Mouse (Mus musculus) layer of hippocampus, adult 9-10 months (tissue): ENCODE measurements around the gene Abhd14b.

Experiments used
- DNase-seq: peaks from one replicate; pipeline ENCODE4 v3.0.0; 2022; ENCODE audit warnings: low spot score

Gene Abhd14b

GRCm38 (mm10) chr9:106460401-106461025 lies 13.3 kb downstream of the Abhd14b start:
- DNase-seq: no peak

GRCm38 (mm10) chr9:106461026-106461415 lies 13.8 kb downstream of the Abhd14b start:
- DNase-seq: no peak

- no peak for DNase-seq
Measured at GRCm38 (mm10) chr9:106461641-106462429, 14.6 kb downstream of the Abhd14b start.

GRCm38 (mm10) chr9:106462430-106462800 lies 15.2 kb downstream of the Abhd14b start:
- DNase-seq: no peak

- no peak for DNase-seq
Measured at GRCm38 (mm10) chr9:106463122-106464063, 16.1 kb downstream of the Abhd14b start.

DNA sequence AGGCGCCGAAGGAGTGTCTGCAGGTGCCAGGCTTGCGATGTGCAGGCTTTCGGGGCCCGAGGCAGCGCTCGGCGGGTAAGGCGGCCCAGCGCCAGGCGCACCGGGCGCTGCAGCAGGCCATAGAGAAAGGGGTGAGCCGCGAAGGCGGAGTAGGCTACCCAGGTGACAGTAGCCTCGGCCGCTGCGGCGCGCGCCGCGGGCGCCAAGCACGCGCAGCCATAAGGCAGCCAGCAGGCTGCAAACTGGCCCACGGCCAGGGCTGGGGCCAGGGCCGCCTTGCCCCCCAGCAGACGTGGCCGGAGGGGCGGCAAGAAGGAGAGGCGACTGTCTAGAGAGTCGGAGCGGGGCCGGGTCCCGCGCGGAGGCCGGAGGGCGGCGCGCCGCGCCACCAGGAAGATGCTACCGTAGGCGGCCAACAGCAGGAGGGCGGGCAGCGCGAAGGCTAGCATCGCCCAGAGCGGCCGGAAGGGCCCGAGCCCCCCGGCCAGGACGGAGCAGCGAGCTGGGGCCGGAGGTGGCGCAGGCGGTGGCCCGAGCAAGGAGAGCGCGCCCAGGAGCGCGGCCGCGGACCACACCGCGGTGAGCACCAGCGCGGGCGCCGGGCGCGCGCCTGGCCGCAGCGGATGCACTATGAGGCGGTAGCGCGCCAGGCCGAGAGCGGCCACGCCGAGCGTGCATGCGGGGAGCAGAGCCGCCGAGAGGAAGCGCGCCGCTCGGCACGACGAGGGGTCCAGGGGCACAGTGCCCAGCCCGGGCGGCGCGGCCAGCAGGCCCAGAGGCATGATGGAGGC lies 17.7 kb downstream of the Abhd14b start:
- no peak for DNase-seq

- no peak for DNase-seq
Measured at GRCm38 (mm10) chr9:106465571-106466200, 18.4 kb downstream of the Abhd14b start, which contains the start of gene Gpr62. TSS of gene Gpr62 (minus strand) at chr9:106465938.

- no peak for DNase-seq
Measured at GRCm38 (mm10) chr9:106466721-106467120, 19.5 kb downstream of the Abhd14b start.

DNA sequence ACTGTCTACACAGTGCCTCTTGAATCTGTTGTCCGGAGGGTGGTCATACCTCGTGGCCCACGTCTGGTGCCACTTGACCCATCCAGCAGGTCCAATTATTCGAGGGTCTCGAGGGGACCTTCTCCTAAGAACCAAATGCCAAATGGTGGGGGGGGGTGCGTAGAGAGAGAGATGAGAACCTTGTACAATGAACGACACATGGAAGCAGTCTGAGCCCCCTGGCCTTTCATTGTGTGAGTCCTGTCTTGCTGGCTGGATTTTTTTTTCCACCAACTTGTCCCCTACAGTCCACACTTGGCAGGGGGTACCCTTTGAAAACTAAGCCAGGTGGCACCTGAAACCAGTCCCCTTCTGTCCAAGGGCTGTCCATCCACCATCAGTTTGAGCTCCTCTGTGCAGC lies 20.5 kb downstream of the Abhd14b start:
- no peak for DNase-seq

DNA sequence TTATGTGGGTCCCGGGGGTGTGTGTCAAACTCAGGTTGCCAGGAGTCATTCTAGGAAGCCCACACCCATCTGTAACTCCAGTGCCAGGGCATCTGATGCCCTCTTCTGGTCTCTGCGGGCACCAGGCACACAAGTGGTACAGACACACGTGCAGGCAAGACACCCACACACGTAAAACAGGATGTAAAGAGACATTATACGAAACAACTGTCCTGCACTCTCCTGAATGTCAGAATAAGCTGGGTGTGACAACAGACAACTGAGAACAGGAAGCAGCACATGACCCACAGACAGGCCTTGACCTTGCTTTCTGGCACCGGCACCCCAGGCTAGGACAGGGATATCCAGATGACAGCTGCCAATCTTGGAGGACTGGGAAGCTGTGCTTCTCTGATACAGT lies 22.1 kb downstream of the Abhd14b start:
- DNase-seq: no peak

DNA sequence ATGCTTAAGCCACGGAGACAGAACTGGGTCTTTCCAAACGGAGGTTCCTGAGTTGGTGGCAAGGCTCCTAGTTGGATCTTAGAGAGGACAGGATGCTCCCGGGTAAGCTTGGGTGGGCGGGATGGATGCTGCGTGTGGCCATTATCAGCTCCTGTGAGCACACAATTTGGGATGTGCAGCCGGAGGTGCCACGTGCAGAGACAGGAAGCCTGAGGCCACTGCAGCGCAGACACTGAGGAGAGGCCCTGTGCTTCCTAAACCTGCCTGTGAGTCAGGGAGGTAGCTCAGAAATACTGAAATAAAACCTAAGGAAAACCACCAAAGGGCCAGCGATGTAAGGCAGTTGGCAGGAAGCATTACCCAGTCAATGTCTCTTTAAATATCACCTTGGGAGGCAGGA lies 22.5 kb downstream of the Abhd14b start:
- no peak for DNase-seq

DNA sequence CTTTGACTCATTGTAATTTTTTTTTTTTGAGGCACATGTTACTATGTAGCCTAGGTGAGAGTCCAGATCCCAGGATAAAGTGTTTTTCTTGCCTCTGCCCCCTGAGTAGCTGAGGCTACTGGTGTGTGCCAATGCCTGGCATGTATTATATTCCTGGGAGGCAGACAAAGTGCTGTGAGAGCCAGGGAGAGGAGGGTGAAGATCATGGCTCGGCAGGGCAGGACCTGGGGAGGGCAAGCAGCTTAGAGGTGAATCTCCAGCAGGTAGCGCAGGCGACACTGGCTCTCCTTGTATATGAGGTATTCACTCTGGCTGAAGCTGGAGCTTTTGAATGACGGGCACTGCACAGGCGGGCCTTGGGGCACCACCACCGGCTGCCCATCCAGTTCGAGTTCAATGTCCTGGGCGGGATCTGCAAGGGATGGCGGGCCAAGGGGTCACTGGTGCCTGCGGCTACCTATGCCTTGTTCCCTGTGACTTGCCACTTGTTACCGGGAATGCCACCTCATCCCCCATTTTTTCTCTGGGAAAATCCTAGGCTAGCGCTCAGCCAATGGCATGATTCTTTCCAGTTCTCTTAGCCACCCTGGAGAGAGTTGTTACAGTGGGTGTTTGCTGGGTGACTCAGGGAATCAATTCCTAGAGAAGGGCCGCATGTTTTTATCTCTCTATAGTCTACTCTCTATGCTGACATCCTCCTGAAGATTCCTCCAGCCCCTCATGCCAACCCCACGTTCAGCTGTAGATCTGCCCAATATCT lies 23.9 kb downstream of the Abhd14b start:
- no peak for DNase-seq

GRCm38 (mm10) chr9:106471892-106472291 lies 24.6 kb downstream of the Abhd14b start:
- no peak for DNase-seq

DNA sequence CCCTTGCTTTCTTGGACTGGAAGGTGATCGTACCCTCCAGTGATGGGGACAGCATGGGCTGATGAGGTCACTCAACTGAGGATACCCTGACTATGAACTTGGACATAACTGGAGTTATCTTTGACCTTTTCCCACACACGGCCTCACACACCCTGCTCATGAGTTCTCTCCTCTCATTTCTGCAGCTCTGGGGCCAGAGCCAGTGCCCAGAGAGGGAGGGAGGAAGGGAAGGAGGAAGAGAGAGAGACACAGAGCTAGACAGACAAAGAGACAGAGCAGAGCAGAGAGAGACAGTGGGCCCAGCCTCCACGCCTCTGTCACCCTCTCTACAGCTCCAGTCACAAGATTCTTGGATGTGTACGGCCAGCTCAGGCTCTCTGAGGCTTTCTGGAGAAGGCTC lies 25.1 kb downstream of the Abhd14b start:
- DNase-seq: no peak

- no peak for DNase-seq
Measured at GRCm38 (mm10) chr9:106473081-106473752, 26.0 kb downstream of the Abhd14b start.

- DNase-seq: no peak
Measured at GRCm38 (mm10) chr9:106473753-106474105, 26.5 kb downstream of the Abhd14b start.

DNA sequence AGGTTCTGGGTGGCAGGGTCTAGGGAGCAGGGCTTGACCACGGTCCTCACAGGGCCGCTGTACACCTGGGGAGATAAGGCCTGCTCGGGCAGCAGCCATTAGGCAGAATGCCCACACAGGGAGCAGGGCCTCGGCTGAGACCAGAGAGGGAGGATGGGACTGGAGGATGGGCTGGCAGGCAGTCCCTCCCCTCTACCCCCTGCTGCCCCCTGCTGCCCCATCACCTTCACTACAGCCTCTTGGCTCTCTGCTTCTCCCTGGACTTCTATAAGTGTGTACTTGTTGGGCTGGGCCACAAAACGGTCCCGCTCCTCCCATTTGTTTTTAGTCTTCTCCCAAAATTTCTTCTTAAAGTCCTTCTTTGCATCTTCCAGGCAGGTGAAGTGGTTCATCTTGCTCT lies 27.2 kb downstream of the Abhd14b start:
- DNase-seq: no peak

DNA sequence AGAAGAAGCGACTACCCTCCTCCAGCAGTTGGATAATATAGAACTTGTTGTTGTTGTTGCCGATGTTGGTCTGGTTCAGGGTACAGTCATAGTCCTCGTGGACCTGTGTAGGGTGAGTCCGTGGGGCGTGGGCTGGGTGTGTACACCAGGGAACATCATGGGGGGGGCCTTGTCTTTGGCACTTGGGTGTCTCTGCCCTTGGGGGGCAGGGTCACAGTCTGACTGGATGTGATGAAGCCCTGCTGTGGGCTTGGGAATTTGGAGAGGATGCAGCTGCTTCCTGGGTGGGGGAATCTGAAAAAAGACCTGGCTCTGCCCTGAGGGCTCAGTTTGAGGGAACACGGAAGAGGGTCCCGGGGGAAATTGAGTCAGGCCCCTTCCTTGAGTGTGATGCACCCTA lies 27.8 kb downstream of the Abhd14b start:
- DNase-seq: no peak

DNA sequence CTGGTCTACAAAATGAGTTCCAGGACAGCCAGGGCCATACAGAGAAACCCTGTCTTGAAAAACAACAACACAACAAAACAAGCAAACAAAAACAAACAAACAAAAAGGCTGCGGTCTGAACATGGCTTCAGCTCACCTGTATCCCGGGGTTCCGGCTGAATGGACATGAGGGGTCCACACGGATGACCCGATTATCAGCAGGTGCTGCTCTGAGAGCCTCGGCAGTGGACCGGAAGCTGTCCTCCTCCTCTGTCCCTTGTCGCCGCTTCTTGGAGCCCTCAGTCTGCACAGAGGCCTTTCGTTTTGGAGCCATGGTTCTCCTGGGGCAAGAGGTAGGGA lies 28.4 kb downstream of the Abhd14b start, which contains the start of gene Rrp9:
Rrp9 (plus strand) TSS at position 301 of the 339 bp plus-strand sequence.
- DNase-seq: no peak
